Mouse (Mus musculus): ENCODE results near the gene Scap.

DNA sequence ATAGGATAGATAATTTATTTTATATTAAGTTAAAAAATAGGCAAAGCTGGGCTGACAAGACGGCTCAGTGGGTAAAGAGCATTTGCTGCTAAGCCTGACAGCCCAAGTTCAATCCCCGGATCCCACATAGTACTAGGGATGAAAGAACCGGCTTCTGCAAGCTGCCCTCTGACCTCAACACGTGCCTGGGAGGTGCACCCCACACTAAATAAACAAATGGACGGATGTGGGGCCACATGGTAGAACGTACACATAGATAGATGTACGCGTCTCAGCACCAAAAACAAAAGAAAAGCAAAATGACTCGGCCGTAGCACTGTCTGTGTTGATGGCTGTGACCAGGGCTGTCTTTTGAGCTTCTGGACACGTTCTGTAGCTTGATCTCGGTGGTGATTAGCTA, 28.2 kb downstream of the Scap start:
- TF ChIP-seq POLR2A (IDR thresholded peaks at IDR 0.05; ENCODE audit: insufficient read length, low read depth) (no peak), E2F4 (IDR thresholded peaks at IDR 0.05; ENCODE audit: insufficient read depth) (no peak)
